Mouse (Mus musculus) heart, embryonic 16.5 days (tissue): ENCODE measurements around the gene Rtl8a. TPM values are rescaled to one million over a fixed set of nuclear protein-coding genes. Genes with fewer than 3 reads are reported as not detected.
"Not testable (repeated sequence)": the region's sequence is repeated elsewhere in the genome, so short reads cannot be mapped to it uniquely, and the experiment has no call there.

Source experiments
- ATAC-seq: fragments of 200-750 bp; cut with Nextera tagmentation; replicated peaks from 2 replicates; pipeline ENCODE4 v1.8.0; 2017; ENCODE audit warnings: moderate number of reproducible peaks; ENCODE audit not compliant: insufficient read depth, low FRiP score; ENCODE audit errors: extremely low read depth
- H3K27ac ChIP-seq: fragments of 300-500 bp; sonication (generic); 2 replicates; pipeline ENCODE4 v1.5.1; 2014; ENCODE audit warnings: mild to moderate bottlenecking, low read length, control low read depth, moderate library complexity
- H3K27me3 ChIP-seq: fragments of 300-500 bp; sonication (generic); 2 replicates; pipeline ENCODE4 v1.6.1; 2014; ENCODE audit warnings: low read length, mixed read lengths; ENCODE audit not compliant: control insufficient read depth, insufficient read depth
- H3K36me3 ChIP-seq: fragments of 300-500 bp; sonication (generic); 2 replicates; pipeline ENCODE4 v1.6.1; 2014; ENCODE audit not compliant: control insufficient read depth, insufficient read depth
- H3K4me1 ChIP-seq: fragments of 300-500 bp; sonication (generic); 2 replicates; pipeline ENCODE4 v1.6.1; 2014; ENCODE audit warnings: low read length, mixed read lengths; ENCODE audit not compliant: control insufficient read depth, insufficient read depth
- H3K4me2 ChIP-seq: fragments of 300-500 bp; sonication (generic); 2 replicates; pipeline ENCODE4 v1.6.1; 2014; ENCODE audit warnings: low read depth, mild to moderate bottlenecking, control low read depth, low read length
- H3K4me3 ChIP-seq: fragments of 300-500 bp; sonication (generic); 2 replicates; pipeline ENCODE4 v1.5.1; 2014; ENCODE audit warnings: mild to moderate bottlenecking, control low read depth, low read length
- H3K9ac ChIP-seq: fragments of 300-500 bp; sonication (generic); 2 replicates; pipeline ENCODE4 v1.6.1; 2014; ENCODE audit warnings: low read length, control low read depth
- H3K9me3 ChIP-seq: fragments of 300-500 bp; sonication (generic); replicated peaks from 2 replicates; pipeline ENCODE4 v1.6.1; 2016; ENCODE audit warnings: low read length; ENCODE audit not compliant: control insufficient read depth
- WGBS: fragments of 180-500 bp; shearing (Covaris S2); extraction: QIAGEN DNeasy Blood & Tissue Kit; methylation state at CpG from one replicate; pipeline ENCODE4 v1.1.7; 2014; 5-methylcytosine and 5-hydroxymethylcytosine counted together
- polyA plus RNA-seq: library from polyadenylated mRNA; unstranded; fragments of >200 nt; fragmentation: Nextera tagmentation; extraction: Ambion mirVana; gene quantifications from 2 replicates; pipeline ENCODE4 v1.2.1, GENCODE M21; 2015

The Rtl8a gene
- polyA plus RNA-seq = 99.3 and 105 TPM in 2 replicates

DNA sequence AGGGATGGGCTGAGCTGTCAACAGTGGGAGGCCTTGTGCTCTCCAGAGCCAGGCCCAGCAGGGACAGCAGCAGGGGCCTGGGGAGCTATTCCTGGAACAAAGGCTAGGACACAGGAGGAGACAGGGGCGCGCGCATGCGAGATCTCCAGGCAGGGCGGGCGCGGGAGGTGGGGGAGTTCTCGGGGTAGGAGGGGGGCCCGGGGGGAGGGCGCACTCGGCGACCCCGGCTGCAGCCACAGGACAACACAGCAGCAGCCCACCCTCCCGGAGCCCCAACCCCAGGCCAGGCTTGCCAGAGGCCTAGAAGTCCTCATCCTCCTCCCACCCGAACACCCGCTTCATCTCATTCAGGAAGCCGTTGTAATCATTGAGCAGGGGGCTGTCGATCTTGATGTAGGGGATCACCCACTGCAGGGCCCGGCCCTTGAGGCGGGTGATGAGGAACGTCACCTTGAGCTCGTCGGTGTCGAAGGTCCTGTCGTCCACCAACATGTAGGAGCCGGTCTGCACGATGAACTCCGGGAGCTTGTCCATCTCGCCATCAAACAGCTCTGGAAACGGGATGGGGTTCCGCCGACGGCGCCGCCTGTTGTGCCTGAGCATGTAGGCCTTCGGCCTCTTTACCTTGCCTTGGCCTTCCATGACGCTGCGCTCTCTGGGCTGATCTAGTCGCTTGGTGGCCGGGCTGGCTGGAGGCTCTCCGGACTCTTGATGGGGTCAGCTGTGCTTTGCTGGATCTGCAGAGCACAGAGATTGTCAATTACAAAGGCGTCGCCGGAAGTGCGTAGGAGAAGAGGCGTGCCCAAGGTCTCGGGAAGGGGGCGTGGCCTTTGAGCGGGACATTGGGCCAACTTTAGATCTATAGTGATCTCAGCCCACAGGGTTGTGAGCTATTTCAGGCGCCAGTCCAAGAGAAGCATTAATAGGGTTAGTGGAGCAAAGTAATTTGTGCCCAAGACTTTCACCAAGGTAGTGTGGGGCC, at the start of gene Rtl8a:
TSS of gene Rtl8a (minus strand) at position 703 of the 982 bp plus-strand sequence.
- H3K27ac ChIP-seq = peak within 1 kb of the TSS; percentile 85
- H3K4me3 ChIP-seq = peak within 1 kb of the TSS; percentile 37
- peak within 1 kb of the TSS; percentile 52 for H3K4me2 ChIP-seq
- H3K36me3 ChIP-seq, H3K9me3 ChIP-seq, H3K27me3 ChIP-seq, H3K4me1 ChIP-seq: not testable (repeated sequence)
- H3K9ac ChIP-seq = peak within 1 kb of the TSS; percentile 20; the same call in 1 of the 2 replicates
- peak; percentile 93 for ATAC-seq
- WGBS = 26% methylated on average over 11 of the region's 50 CpGs

DNA sequence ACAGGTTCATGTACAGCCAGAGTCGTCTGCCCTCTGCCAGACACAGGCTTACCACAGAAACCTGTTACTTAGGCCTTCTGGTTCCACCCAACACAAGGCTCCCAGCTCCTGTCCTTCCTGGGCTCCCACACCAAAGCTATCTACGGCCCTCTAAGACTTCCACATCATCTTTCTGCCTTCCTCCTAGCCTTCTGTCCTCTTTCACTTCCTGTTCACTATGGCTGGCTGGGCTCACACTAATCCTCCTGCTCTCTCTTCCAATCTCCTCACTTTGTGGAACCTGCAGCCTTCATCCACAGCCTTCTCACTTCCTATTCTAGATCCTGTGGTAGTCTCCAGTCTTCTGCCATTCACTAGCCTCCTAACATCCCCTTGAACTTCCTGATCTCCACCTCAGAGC, 49.7 kb upstream of the Rtl8a start:
- H3K36me3 ChIP-seq = no peaks in the 10 kb centered on the region
- no peak for ATAC-seq
- no peak overlapping the region for H3K9ac ChIP-seq
- no peak overlapping the region for H3K4me3 ChIP-seq
- no peaks in the 10 kb centered on the region for H3K4me1 ChIP-seq
- WGBS = 53% methylated on average over 2 of the region's 2 CpGs
- 0 out of 2 replicates have a peak, but pooled peaks cover 3% of the 10 kb centered on the region for H3K9me3 ChIP-seq
- H3K27me3 ChIP-seq = no peaks in the 10 kb centered on the region
- no peak overlapping the region for H3K4me2 ChIP-seq
- no peak overlapping the region for H3K27ac ChIP-seq

DNA sequence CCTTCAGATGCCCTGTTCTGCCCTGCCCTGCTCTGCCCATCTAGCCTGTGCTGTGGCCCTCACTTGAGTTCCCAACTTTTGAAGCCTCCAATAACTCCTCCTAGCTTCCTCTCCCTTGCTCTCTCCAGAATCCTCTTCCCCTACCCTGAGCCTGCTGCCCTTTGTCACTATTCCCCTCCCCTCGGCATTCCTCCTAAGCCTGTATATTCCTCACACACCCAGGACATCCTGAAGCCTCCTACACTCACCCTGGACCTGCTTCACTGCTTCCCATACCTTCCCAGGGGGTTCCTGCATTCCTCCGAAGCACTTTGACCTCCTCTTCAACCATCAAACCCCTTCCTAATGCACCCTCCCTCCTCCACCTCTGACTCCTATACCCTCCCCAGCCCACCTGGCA, 48.6 kb upstream of the Rtl8a start:
- no peak for ATAC-seq
- 53% methylated on average over 2 of the region's 2 CpGs for WGBS
- H3K4me2 ChIP-seq = no peak overlapping the region

DNA sequence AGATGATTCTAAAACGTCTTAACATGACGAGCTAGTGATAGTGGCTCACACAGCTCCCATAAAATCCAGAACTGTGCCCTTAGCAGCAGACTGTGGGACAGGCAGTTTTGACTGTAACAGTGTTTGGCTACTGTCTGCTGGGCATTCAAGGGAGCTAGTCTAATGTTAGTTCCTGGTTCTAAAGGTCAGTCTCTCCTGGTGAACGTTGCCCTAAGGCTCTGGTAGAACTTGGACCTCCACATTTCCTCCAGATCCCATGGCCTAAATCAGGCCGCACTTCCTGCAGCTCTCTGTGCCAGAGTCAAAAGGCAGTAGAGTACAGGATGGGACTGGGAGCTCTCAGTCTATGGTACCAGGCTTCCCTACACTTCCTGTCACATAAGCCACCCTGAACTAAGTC, 41.2 kb upstream of the Rtl8a start:
- not testable (repeated sequence) for H3K9me3 ChIP-seq, H3K27me3 ChIP-seq, H3K36me3 ChIP-seq, H3K4me3 ChIP-seq, ATAC-seq, H3K9ac ChIP-seq, H3K27ac ChIP-seq, H3K4me1 ChIP-seq, H3K4me2 ChIP-seq
- 69% methylated on average over 2 of the region's 4 CpGs for WGBS

More for the DNA sequence above, 48.6 kb upstream of the Rtl8a start:
- Histone ChIP-seq H3K4me3 (no peak overlapping the region), H3K27ac (no peak overlapping the region), H3K27me3 (no peaks in the 10 kb centered on the region), H3K4me1 (no peaks in the 10 kb centered on the region), H3K9me3 (0 out of 2 replicates have a peak, but pooled peaks cover 3% of the 10 kb centered on the region), H3K36me3 (no peaks in the 10 kb centered on the region), H3K9ac (no peak overlapping the region)

DNA sequence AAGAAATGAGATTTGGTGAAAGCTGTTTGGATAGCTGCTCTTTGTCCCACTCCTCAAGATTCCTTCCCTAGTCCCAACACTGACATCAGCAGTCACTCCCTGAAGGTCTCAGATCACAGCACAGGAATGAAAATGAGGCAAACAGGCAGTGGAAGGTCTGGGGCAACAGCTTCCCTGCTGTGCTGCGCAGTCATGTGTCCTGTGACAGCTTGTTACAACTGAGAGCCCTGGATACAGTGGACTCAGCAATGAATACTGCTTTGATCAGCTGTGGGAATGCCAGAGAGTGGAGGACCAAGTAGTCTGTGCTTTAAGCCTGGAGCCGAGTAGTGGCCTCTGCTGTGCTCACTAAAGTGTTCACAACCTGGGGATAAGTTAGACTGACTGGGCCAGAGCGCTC, 39.2 kb upstream of the Rtl8a start:
- not testable (repeated sequence) for H3K9ac ChIP-seq, H3K4me3 ChIP-seq, ATAC-seq, H3K4me2 ChIP-seq, H3K27ac ChIP-seq, H3K27me3 ChIP-seq, H3K9me3 ChIP-seq, H3K4me1 ChIP-seq, H3K36me3 ChIP-seq
- 66% methylated on average over 2 of the region's 3 CpGs for WGBS

DNA sequence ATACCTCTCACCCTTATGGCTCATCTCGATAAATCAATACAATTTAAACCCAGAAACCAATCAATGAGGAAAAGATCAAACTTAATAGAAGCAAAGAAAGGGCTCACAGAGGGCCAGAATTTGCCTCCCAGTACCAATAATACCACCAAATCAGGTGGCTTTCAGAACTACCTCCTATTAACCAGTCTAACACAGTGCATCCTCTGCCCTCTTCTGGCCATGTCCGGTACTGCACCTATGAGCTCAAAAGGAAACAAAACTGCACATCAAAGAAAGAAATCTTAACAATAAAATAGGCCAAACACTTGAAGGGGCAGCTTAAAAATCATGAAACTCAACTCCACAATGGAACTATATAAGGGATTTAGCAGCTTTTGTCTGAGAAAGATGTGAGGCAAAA, 33.5 kb upstream of the Rtl8a start:
- WGBS = 3% methylated on average over 2 of the region's 2 CpGs
- H3K4me2 ChIP-seq, H3K27me3 ChIP-seq, H3K4me1 ChIP-seq, H3K9ac ChIP-seq, H3K27ac ChIP-seq, H3K4me3 ChIP-seq, ATAC-seq, H3K9me3 ChIP-seq, H3K36me3 ChIP-seq: not testable (repeated sequence)

DNA sequence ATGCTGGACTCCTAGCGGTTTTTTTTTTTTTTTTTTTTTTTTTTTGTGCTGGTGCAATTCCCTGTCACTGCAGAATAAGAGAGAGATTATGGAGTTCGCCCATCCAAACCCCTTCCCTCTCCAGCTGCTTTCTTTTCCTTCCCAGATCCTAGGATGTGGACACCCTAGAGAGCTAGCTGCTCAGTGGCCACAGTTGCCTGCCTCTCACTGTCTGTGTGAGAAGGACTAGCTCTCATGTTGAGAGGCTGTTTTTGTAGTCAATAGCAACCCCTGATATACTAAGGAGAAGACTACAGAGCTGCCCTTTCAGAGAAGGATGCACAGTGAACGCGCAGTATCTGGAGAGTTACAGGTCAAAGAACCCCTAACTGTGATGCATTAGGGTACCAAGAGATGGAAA, 27.2 kb upstream of the Rtl8a start:
- Histone ChIP-seq H3K4me2 (peak overlapping the region; percentile 57), H3K4me3 (peak overlapping the region; percentile 47), H3K9ac (peak overlapping the region; percentile 52; the same call in 1 of the 2 replicates), H3K27ac (peak overlapping the region; percentile 70)
- 22% methylated on average over 4 of the region's 4 CpGs for WGBS
- H3K9me3 ChIP-seq, ATAC-seq, H3K4me1 ChIP-seq, H3K36me3 ChIP-seq, H3K27me3 ChIP-seq: not testable (repeated sequence)

DNA sequence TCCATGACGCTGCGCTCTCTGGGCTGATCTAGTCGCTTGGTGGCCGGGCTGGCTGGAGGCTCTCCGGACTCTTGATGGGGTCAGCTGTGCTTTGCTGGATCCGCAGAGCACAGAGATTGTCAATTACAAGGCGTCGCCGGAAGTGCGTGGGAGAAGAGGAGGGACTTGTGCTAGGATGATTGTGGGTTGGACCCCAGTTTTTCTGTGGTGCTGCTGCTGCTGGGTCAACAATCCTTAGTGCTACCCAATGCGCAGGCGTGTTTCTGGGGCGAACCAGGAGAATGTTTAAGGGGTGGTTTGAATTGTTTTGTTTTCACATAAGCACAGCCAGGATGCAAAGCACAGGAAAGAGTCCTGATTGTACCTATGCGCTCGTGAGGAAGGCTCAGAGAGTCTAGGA, 26.8 kb upstream of the Rtl8a start, which contains the start of gene Rtl8b:
TSS of gene Rtl8b (minus strand) at position 115 of the 400 bp plus-strand sequence.
- H3K27me3 ChIP-seq = no peaks in the 10 kb centered on the region
- peak within 1 kb of the TSS; percentile 52; the same call in 1 of the 2 replicates for H3K9ac ChIP-seq
- peak; percentile 92 for ATAC-seq
- no peaks in the 10 kb centered on the region for H3K36me3 ChIP-seq
- no peaks in the 10 kb centered on the region for H3K9me3 ChIP-seq
- peak within 1 kb of the TSS; percentile 70 for H3K27ac ChIP-seq
- H3K4me2 ChIP-seq = peak within 1 kb of the TSS; percentile 57
- no peaks in the 10 kb centered on the region for H3K4me1 ChIP-seq
- WGBS = 12% methylated on average over 12 of the region's 15 CpGs
- peak within 1 kb of the TSS; percentile 47 for H3K4me3 ChIP-seq

DNA sequence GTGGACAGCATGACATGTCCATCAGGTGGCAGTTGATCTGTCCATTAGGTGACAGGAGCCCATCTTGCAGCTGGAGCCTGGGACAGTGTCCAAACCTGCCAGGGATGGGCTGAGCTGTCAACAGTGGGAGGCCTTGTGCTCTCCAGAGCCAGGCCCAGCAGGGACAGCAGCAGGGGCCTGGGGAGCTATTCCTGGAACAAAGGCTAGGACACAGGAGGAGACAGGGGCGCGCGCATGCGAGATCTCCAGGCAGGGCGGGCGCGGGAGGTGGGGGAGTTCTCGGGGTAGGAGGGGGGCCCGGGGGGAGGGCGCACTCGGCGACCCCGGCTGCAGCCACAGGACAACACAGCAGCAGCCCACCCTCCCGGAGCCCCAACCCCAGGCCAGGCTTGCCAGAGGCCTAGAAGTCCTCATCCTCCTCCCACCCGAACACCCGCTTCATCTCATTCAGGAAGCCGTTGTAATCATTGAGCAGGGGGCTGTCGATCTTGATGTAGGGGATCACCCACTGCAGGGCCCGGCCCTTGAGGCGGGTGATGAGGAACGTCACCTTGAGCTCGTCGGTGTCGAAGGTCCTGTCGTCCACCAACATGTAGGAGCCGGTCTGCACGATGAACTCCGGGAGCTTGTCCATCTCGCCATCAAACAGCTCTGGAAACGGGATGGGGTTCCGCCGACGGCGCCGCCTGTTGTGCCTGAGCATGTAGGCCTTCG, 26.2 kb upstream of the Rtl8a start:
- Histone ChIP-seq H3K4me3 (peak overlapping the region; percentile 47), H3K4me2 (peak overlapping the region; percentile 43; the same call in 1 of the 2 replicates)
- H3K27me3 ChIP-seq, H3K36me3 ChIP-seq, H3K4me1 ChIP-seq, H3K9me3 ChIP-seq, H3K9ac ChIP-seq, H3K27ac ChIP-seq: not testable (repeated sequence)
- peak; percentile 86 for ATAC-seq
- no CpG with 5 or more reads among the region's 36 CpGs for WGBS
